Mouse (Mus musculus): ENCODE measurements at regions not wholly inside any gene's neighbourhood (a gene's known extent, or its start where the extent isn't known, plus 50 kb on each side); places are given as distances from the start of the nearest gene placed in this dataset.

DNA sequence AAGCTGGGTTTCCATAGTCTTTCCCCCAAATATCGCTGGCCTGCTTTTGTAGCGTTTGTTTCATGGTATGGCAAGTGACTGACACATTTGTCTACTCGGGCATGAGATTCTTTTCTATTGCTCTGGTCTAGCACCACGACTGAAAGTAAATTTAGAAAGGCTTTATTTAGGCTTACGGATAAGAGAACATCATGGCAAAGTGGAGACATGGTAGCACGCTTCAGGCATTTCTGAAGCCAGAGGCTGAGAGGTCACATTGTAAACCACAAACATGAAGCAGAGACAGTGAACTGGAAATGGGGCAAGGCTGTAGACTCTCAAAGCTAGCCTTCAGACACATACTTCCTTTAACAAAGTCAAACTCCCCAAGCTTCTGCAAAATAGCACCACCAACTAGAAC is 93.9 kb downstream of the Cmpk2 start:
- DNase-seq (ENCODE audit: low spot score) (no peak), ATAC-seq (ENCODE audit: low FRiP score) (no peak)
- Histone ChIP-seq H3K4me2 (replicated peaks; ENCODE audit: low read depth, low read length) (no peak overlapping the region), H3K9ac (ENCODE audit: low read depth, low read length) (no peak overlapping the region), H3K36me3 (ENCODE audit: control insufficient read depth, insufficient read depth, low read length) (no peaks in the 10 kb centered on the region), H3K27me3 (ENCODE audit: control insufficient read depth, insufficient read depth, low read length) (no peaks in the 10 kb centered on the region), H3K9me3 (ENCODE audit: control insufficient read depth, low read length) (no peaks in the 10 kb centered on the region), H3K4me1 (replicated peaks; ENCODE audit: control insufficient read depth, insufficient read depth, low read length) (no peaks in the 10 kb centered on the region), H3K4me3 (ENCODE audit: low read depth, low read length) (no peak overlapping the region), H3K27ac (ENCODE audit: low read depth, low read length) (no peak overlapping the region)
- WGBS, result 82% methylated on average over 6 of the region's 6 CpGs

GRCm38 (mm10) chr12:26559560-26559959 is 90.6 kb downstream of the Cmpk2 start:
- H3K27me3 ChIP-seq (ENCODE audit: control insufficient read depth, insufficient read depth, low read length), result no peaks in the 10 kb centered on the region
- ATAC-seq (ENCODE audit: low FRiP score) (no peak), DNase-seq (ENCODE audit: low spot score) (no peak)
- no peak overlapping the region for H3K4me2 ChIP-seq (replicated peaks; ENCODE audit: low read depth, low read length)
- no peaks in the 10 kb centered on the region for H3K36me3 ChIP-seq (ENCODE audit: control insufficient read depth, insufficient read depth, low read length)
- H3K27ac ChIP-seq (ENCODE audit: low read depth, low read length), result no peak overlapping the region
- 77% methylated on average over 3 of the region's 3 CpGs for WGBS
- H3K9me3 ChIP-seq (ENCODE audit: control insufficient read depth, low read length), result no peaks in the 10 kb centered on the region
- no peak overlapping the region for H3K4me3 ChIP-seq (ENCODE audit: low read depth, low read length)
- H3K4me1 ChIP-seq (replicated peaks; ENCODE audit: control insufficient read depth, insufficient read depth, low read length), result no peaks in the 10 kb centered on the region
- no peak overlapping the region for H3K9ac ChIP-seq (ENCODE audit: low read depth, low read length)

DNA sequence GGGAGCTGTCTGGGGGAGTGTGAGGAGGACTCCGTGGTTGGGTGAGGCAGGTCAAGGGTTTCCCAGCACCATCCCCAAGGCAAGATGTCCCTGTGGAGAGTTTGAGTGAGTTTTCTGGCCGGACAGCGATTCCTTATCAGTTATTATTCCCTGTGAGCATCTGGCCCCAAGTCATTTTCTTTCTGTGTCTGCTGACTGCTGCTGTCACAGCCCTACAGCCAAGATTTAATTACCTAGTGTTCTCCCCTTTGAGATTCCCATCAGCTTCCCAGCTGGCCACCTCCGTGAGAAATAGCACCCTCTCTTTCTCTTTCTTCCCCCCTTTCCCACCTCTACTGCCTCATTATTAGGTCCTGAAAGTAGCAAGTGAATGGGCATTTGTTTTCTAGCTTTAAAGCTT is 88.4 kb downstream of the Cmpk2 start:
- no peaks in the 10 kb centered on the region for H3K36me3 ChIP-seq (ENCODE audit: control insufficient read depth, insufficient read depth, low read length)
- WGBS, result 21% methylated on average over 4 of the region's 4 CpGs
- H3K4me3 ChIP-seq (ENCODE audit: low read depth, low read length), result no peak overlapping the region
- H3K9me3 ChIP-seq (ENCODE audit: control insufficient read depth, low read length), result no peaks in the 10 kb centered on the region
- DNase-seq (ENCODE audit: low spot score) (no peak), ATAC-seq (ENCODE audit: low FRiP score) (no peak)
- no peak overlapping the region for H3K9ac ChIP-seq (ENCODE audit: low read depth, low read length)
- H3K4me2 ChIP-seq (replicated peaks; ENCODE audit: low read depth, low read length), result no peak overlapping the region
- H3K27me3 ChIP-seq (ENCODE audit: control insufficient read depth, insufficient read depth, low read length), result no peaks in the 10 kb centered on the region
- 0 out of 2 replicates have a peak overlapping the region, but pooled peaks have one; percentile 19 for H3K27ac ChIP-seq (ENCODE audit: low read depth, low read length)
- H3K4me1 ChIP-seq (replicated peaks; ENCODE audit: control insufficient read depth, insufficient read depth, low read length), result no peaks in the 10 kb centered on the region

GRCm38 (mm10) chr12:26551168-26551926 is 82.3 kb downstream of the Cmpk2 start:
- 67% methylated on average over 10 of the region's 10 CpGs for WGBS
- Histone ChIP-seq H3K4me3 (ENCODE audit: low read depth, low read length) (no peak overlapping the region), H3K27me3 (ENCODE audit: control insufficient read depth, insufficient read depth, low read length) (no peaks in the 10 kb centered on the region), H3K36me3 (ENCODE audit: control insufficient read depth, insufficient read depth, low read length) (no peaks in the 10 kb centered on the region), H3K9me3 (ENCODE audit: control insufficient read depth, low read length) (no peaks in the 10 kb centered on the region), H3K4me2 (replicated peaks; ENCODE audit: low read depth, low read length) (no peak overlapping the region), H3K4me1 (replicated peaks; ENCODE audit: control insufficient read depth, insufficient read depth, low read length) (no peaks in the 10 kb centered on the region), H3K27ac (ENCODE audit: low read depth, low read length) (no peak overlapping the region; the same call in 1 of the 2 replicates), H3K9ac (ENCODE audit: low read depth, low read length) (no peak overlapping the region)
- 0 out of 2 replicates have a peak, but pooled peaks have one; percentile 7 for ATAC-seq (ENCODE audit: low FRiP score)
- DNase-seq (ENCODE audit: low spot score), result no peak

DNA sequence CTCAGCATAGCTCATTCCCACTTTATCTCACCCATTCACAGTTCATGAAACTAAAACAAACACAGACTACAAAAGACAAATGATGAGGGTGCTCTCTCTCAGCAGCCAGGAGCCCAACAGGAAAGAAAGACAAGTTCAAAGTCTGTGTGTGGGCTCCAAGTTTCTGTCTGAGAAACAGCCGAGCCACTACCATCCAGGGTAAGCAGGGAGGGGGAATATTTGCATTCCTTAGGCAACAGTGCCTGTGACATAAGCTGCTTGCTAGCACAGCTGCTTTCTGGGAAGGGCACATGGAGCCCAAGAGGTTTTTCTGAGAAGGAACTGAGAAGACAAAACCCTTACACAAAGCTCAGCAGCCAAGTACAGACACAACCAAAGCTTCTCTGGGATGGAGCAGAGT is 78.5 kb downstream of the Cmpk2 start:
- Histone ChIP-seq H3K4me3 (ENCODE audit: low read depth, low read length) (no peak overlapping the region), H3K9me3 (ENCODE audit: control insufficient read depth, low read length) (no peaks in the 10 kb centered on the region), H3K27ac (ENCODE audit: low read depth, low read length) (no peak overlapping the region), H3K4me2 (replicated peaks; ENCODE audit: low read depth, low read length) (no peak overlapping the region), H3K27me3 (ENCODE audit: control insufficient read depth, insufficient read depth, low read length) (no peaks in the 10 kb centered on the region), H3K4me1 (replicated peaks; ENCODE audit: control insufficient read depth, insufficient read depth, low read length) (no peaks in the 10 kb centered on the region), H3K36me3 (ENCODE audit: control insufficient read depth, insufficient read depth, low read length) (no peaks in the 10 kb centered on the region), H3K9ac (ENCODE audit: low read depth, low read length) (no peak overlapping the region)
- ATAC-seq (ENCODE audit: low FRiP score) (no peak), DNase-seq (ENCODE audit: low spot score) (no peak)
- WGBS, result 30% methylated on average over 1 of the region's 1 CpGs

DNA sequence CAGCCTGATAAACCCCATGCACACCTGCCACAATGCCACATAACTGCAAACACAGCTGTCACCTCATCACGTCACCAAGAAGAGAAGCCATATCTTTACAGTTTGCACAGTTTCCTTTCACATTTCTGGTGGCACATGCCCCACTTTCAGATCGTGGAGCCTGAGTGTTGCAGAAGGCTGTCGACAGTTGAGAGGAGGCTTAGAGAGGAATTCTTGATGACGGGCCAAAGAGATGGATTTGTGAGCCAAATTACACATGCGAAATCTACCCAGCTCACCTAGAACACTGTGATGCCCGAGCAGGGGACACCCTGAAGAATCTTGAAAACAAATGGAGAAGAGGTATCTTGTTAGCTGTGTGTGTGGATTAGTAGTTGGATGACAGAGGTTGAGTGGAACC is 77.4 kb downstream of the Cmpk2 start:
- Histone ChIP-seq H3K9ac (ENCODE audit: low read depth, low read length) (no peak overlapping the region), H3K36me3 (ENCODE audit: control insufficient read depth, insufficient read depth, low read length) (no peaks in the 10 kb centered on the region), H3K4me1 (replicated peaks; ENCODE audit: control insufficient read depth, insufficient read depth, low read length) (no peaks in the 10 kb centered on the region), H3K27ac (ENCODE audit: low read depth, low read length) (no peak overlapping the region), H3K4me2 (replicated peaks; ENCODE audit: low read depth, low read length) (no peak overlapping the region), H3K4me3 (ENCODE audit: low read depth, low read length) (no peak overlapping the region), H3K27me3 (ENCODE audit: control insufficient read depth, insufficient read depth, low read length) (no peaks in the 10 kb centered on the region), H3K9me3 (ENCODE audit: control insufficient read depth, low read length) (no peaks in the 10 kb centered on the region)
- 89% methylated on average over 6 of the region's 6 CpGs for WGBS
- DNase-seq (ENCODE audit: low spot score) (no peak), ATAC-seq (ENCODE audit: low FRiP score) (no peak)

- Histone ChIP-seq H3K4me2 (replicated peaks; ENCODE audit: low read depth, low read length) (no peak overlapping the region), H3K9me3 (ENCODE audit: control insufficient read depth, low read length) (no peaks in the 10 kb centered on the region), H3K4me3 (ENCODE audit: low read depth, low read length) (no peak overlapping the region), H3K4me1 (replicated peaks; ENCODE audit: control insufficient read depth, insufficient read depth, low read length) (no peaks in the 10 kb centered on the region), H3K9ac (ENCODE audit: low read depth, low read length) (no peak overlapping the region), H3K36me3 (ENCODE audit: control insufficient read depth, insufficient read depth, low read length) (no peaks in the 10 kb centered on the region), H3K27ac (ENCODE audit: low read depth, low read length) (no peak overlapping the region), H3K27me3 (ENCODE audit: control insufficient read depth, insufficient read depth, low read length) (no peaks in the 10 kb centered on the region)
- DNase-seq (ENCODE audit: low spot score) (no peak), ATAC-seq (ENCODE audit: low FRiP score) (no peak)
- 93% methylated on average over 1 of the region's 1 CpGs for WGBS
Observed at GRCm38 (mm10) chr12:26543463-26543862, 74.5 kb downstream of the Cmpk2 start.

DNA sequence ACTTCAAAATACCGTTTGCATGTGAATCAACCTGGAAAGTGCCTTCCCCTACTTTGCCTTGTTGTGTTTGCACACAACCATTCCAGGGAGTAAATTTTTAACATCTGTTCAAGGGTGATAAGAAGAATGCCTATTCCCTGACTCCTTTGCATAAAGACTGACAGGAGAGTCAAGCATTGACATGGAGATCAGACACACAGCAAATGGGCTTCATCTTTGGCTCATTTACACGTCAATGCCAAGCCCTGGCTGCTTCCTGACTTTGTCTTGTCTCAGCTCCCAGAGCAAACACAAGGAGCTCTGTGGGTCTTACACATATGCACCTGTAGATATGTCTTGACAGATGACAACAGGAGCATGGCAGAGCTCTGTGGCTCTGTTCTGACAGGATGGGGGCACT is 73.4 kb downstream of the Cmpk2 start:
- ATAC-seq (ENCODE audit: low FRiP score) (no peak), DNase-seq (ENCODE audit: low spot score) (no peak)
- Histone ChIP-seq H3K27ac (ENCODE audit: low read depth, low read length) (no peak overlapping the region), H3K9me3 (ENCODE audit: control insufficient read depth, low read length) (no peaks in the 10 kb centered on the region), H3K9ac (ENCODE audit: low read depth, low read length) (no peak overlapping the region), H3K4me2 (replicated peaks; ENCODE audit: low read depth, low read length) (no peak overlapping the region), H3K36me3 (ENCODE audit: control insufficient read depth, insufficient read depth, low read length) (no peaks in the 10 kb centered on the region), H3K27me3 (ENCODE audit: control insufficient read depth, insufficient read depth, low read length) (no peaks in the 10 kb centered on the region), H3K4me3 (ENCODE audit: low read depth, low read length) (no peak overlapping the region), H3K4me1 (replicated peaks; ENCODE audit: control insufficient read depth, insufficient read depth, low read length) (no peaks in the 10 kb centered on the region)
- WGBS, result 23% methylated on average over 2 of the region's 2 CpGs

GRCm38 (mm10) chr12:26535261-26535890 is 66.4 kb downstream of the Cmpk2 start:
- no peak overlapping the region for H3K9ac ChIP-seq (ENCODE audit: low read depth, low read length)
- H3K4me1 ChIP-seq (replicated peaks; ENCODE audit: control insufficient read depth, insufficient read depth, low read length), result 0 out of 2 replicates have a peak, but pooled peaks cover 5% of the 10 kb centered on the region
- H3K4me3 ChIP-seq (ENCODE audit: low read depth, low read length), result no peak overlapping the region
- no peaks in the 10 kb centered on the region for H3K27me3 ChIP-seq (ENCODE audit: control insufficient read depth, insufficient read depth, low read length)
- 57% methylated on average over 9 of the region's 9 CpGs for WGBS
- H3K9me3 ChIP-seq (ENCODE audit: control insufficient read depth, low read length), result no peaks in the 10 kb centered on the region
- DNase-seq (ENCODE audit: low spot score) (peak; percentile 66), ATAC-seq (ENCODE audit: low FRiP score) (peak; percentile 22; the same call in 1 of the 2 replicates)
- H3K36me3 ChIP-seq (ENCODE audit: control insufficient read depth, insufficient read depth, low read length), result no peaks in the 10 kb centered on the region
- H3K4me2 ChIP-seq (replicated peaks; ENCODE audit: low read depth, low read length), result no peak overlapping the region
- peak overlapping the region; percentile 94 for H3K27ac ChIP-seq (ENCODE audit: low read depth, low read length)

All from hindbrain, embryonic 11.5 days (tissue).